Mouse (Mus musculus): Measurements from ENCODE around the gene Nsmf. TPM values are rescaled to one million over a fixed set of nuclear protein-coding genes. Genes with fewer than 3 reads are reported as not detected.

Nsmf gene
- 253 and 267 TPM in 2 replicates for polyA plus RNA-seq (2012; rRNA removed)

DNA sequence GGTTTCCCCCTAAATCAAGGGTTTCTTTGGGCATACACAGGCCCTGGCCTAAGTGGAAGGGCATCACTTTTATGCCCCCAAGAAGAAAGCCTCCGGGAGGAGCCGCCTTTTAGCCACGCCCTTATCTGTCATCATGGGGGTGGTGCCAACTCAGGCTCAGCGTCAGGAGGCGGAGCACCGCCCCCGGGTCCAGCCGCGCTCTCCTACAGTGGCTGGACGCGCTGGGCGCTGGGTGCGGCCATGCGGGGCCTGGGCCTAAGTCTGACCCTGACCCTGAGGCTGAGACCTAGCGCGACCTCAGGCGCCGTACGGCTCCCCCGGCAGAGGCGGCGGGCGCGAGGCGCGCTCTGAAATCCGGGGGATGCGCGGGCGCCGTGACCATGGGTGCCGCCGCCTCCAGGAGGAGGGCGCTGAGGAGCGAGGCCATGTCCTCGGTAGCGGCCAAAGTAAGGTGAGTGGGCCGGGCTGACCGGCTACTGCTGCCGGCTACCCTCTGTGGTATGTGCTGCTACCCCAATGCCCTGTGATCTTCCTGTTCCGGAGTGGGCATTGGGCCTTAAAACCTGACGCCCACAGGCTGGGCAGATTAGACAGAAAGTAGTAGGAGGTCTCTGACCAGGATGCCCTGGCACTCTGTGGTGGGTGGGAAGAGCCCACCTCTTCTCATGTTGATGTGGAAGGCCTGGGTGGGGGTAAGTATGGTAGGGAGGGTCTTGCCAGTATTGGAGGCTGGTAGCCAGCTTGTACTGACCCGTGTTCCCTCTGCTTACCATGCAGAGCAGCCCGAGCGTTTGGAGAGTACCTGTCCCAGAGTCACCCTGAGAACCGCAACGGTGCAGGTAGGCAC is at the start of gene Nsmf:
Gene Nsmf, plus strand, starts transcription at position 135 of the 847 bp plus-strand sequence.

DNA sequence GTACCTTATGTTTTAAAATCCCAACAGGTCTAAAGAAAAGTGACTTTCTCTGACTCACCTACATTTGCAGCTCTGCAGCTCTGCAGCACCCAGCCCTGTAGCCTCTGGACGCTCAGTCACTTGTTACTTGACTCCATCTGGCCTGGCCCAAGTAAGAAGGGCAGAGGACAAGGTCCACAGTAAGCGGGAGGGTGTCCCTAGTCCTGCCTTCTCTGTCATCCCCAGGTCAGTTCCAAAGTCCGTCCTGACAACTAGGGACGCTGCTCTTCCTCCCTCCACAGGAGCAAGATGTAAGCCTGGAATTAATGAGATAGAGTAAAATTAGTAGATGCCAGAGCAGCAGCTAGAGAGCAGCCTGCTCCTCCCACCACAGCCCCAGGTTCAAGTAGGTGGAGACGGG is 25.9 kb downstream of the Nsmf start, which contains the start of gene Entpd8:
Gene Entpd8, plus strand, starts transcription at position 229 of the 400 bp plus-strand sequence.

DNA sequence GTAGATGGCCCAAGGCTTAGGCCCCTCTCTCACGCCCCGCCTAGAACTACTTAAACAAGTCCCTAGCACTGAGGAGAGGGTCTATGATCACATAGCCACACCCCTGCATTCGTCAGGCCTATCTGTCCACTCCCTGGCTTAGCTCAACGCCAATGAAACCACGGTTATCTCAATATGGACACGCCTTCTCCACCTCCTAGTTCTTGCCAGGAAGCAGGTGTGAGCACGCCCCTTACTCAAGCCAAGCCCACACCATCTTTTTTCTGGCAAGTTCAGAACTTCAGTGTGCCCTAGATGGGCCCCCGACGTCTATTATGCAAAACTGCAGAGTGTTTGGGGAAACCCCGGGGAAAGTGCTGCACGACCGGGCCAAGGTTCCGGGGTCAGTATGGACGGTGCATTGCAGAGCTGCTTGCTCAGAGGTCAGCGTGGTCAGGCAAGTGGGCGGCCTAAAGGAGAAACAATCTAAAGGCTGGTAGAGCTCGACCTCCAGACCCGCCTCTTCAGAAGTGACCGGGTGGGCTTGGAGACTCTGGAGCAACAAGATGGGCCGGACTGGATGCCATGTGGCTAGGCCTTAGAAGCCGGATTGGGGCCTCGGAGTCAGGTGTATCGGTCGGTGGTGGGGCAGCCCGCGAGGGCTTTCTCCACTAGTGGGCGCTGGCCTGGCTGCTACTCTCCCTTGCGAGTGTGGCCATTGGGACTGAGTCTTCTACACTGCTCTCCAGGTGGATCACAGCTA is 41.1 kb downstream of the Nsmf start, which contains the start of gene Noxa1:
Gene Noxa1, minus strand, starts transcription at position 41 of the 742 bp plus-strand sequence.

Other genes starting within 250 kb of the Nsmf start
- 105 and 109 TPM in 2 replicates for gene Ehmt1, start 134.7 kb upstream of the Nsmf start, polyA plus RNA-seq (2012; rRNA removed)
- gene Arrdc1, start 119.1 kb upstream of the Nsmf start, polyA plus RNA-seq (2012; rRNA removed) = 92.5 and 98.4 TPM in 2 replicates
- gene Zmynd19, start 104.6 kb upstream of the Nsmf start, polyA plus RNA-seq (2012; rRNA removed) = 45.3 and 47.1 TPM in 2 replicates
- 41.9 and 44.1 TPM in 2 replicates for gene Dph7, start 92.0 kb upstream of the Nsmf start, polyA plus RNA-seq (2012; rRNA removed)
- 98.6 and 112 TPM in 2 replicates for gene Mrpl41, start 79.3 kb upstream of the Nsmf start, polyA plus RNA-seq (2012; rRNA removed)
- 4.7 and 5.0 TPM in 2 replicates for gene Pnpla7, start 78.3 kb upstream of the Nsmf start, polyA plus RNA-seq (2012; rRNA removed)
- 0.16 and 0.28 TPM in 2 replicates for gene Entpd8, start 25.9 kb downstream of the Nsmf start, polyA plus RNA-seq (2012; rRNA removed)
- gene Noxa1, start 40.8 kb downstream of the Nsmf start, polyA plus RNA-seq (2012; rRNA removed) = 0.07 TPM in 1 of 2 replicates, not detected in the other
- gene Nrarp, start 126.4 kb downstream of the Nsmf start, polyA plus RNA-seq (2012; rRNA removed) = 26.0 and 28.6 TPM in 2 replicates
- gene Tor4a, start 142.5 kb downstream of the Nsmf start, polyA plus RNA-seq (2012; rRNA removed) = 1.9 and 2.2 TPM in 2 replicates
- 69.1 and 73.7 TPM in 2 replicates for gene Nelfb, start 157.1 kb downstream of the Nsmf start, polyA plus RNA-seq (2012; rRNA removed)
- gene Stpg3, start 160.3 kb downstream of the Nsmf start, polyA plus RNA-seq (2012; rRNA removed) = 0.05 TPM in 1 of 2 replicates, not detected in the other
- 0.13 TPM in 2 replicates for gene Fam166a, start 164.4 kb downstream of the Nsmf start, polyA plus RNA-seq (2012; rRNA removed)
- 424 and 435 TPM in 2 replicates for gene Tubb4b, start 170.3 kb downstream of the Nsmf start, polyA plus RNA-seq (2012; rRNA removed)
- gene Slc34a3, start 180.0 kb downstream of the Nsmf start, polyA plus RNA-seq (2012; rRNA removed) = 0.03 TPM in 1 of 2 replicates, not detected in the other
- 0.05 TPM in 1 of 2 replicates, not detected in the other for gene Rnf224, start 182.4 kb downstream of the Nsmf start, polyA plus RNA-seq (2012; rRNA removed)
- gene Rnf208, start 187.9 kb downstream of the Nsmf start, polyA plus RNA-seq (2012; rRNA removed) = 126 and 144 TPM in 2 replicates
- gene Cysrt1, start 188.1 kb downstream of the Nsmf start, polyA plus RNA-seq (2012; rRNA removed) = 0.37 and 3.0 TPM in 2 replicates
- gene AL732309.1, start 192.5 kb downstream of the Nsmf start, polyA plus RNA-seq (2012; rRNA removed) = 16.6 and 17.1 TPM in 2 replicates
- 22.0 and 25.2 TPM in 2 replicates for gene Tmem203, start 201.1 kb downstream of the Nsmf start, polyA plus RNA-seq (2012; rRNA removed)
- 6.2 and 6.9 TPM in 2 replicates for gene Tprn, start 208.3 kb downstream of the Nsmf start, polyA plus RNA-seq (2012; rRNA removed)
- 123 TPM in 2 replicates for gene Ssna1, start 218.1 kb downstream of the Nsmf start, polyA plus RNA-seq (2012; rRNA removed)
- gene Anapc2, start 218.1 kb downstream of the Nsmf start, polyA plus RNA-seq (2012; rRNA removed) = 107 and 110 TPM in 2 replicates
- not detected in 2 replicates for gene Tmem210, start 233.8 kb downstream of the Nsmf start, polyA plus RNA-seq (2012; rRNA removed)
- 0.05 TPM in 1 of 2 replicates, not detected in the other for gene Lrrc26, start 235.6 kb downstream of the Nsmf start, polyA plus RNA-seq (2012; rRNA removed)

All from central nervous system, embryonic 18 days (tissue).